In genomic region chr14:87146704-87147103, GRCm38 (mm10) we compare ENCODE assay signal across 17 mouse cellular contexts. TPM values are rescaled to one million over a fixed set of nuclear protein-coding genes. Genes with fewer than 3 reads are reported as not detected.
DNase-seq lines count a peak whose midpoint lies in the region; ATAC-seq and TF ChIP-seq lines count a peak whose summit lies in the region.
"Had no signal": no experiment of that assay in that cellular context is flagged by ENCODE, and none has a peak within 500 bp of the region (broad histone marks: within the 10 kb centered on the region; RNA-seq: fewer than 3 reads in every experiment).

No protein-coding gene starts in this region.

- H3K4me3 ChIP-seq in embryonic facial prominence, embryonic 14.5 days (ENCODE audit: low read depth, low read length), result no peak overlapping the region
- no peak overlapping the region for H3K4me3 ChIP-seq in embryonic facial prominence, embryonic 10.5 days
- H3K4me3 ChIP-seq in intestine, embryonic 14.5 days (ENCODE audit: low read depth, low read length), result no peak overlapping the region
- no peak overlapping the region for H3K4me3 ChIP-seq in intestine, postnatal 0 days (ENCODE audit: low read depth, low read length)
- H3K4me3 ChIP-seq in lung, postnatal 0 days (ENCODE audit: low read depth, low read length), result no peak overlapping the region
- no peak overlapping the region for H3K4me3 ChIP-seq in stomach, embryonic 14.5 days (ENCODE audit: low read depth, low read length)
- H3K4me3 ChIP-seq: heart, adult 2 months; heart, embryonic 15.5 days; megakaryocyte, embryonic 14.5 days had no signal

- TF ChIP-seq EP300 in lung, postnatal 0 days (IDR thresholded peaks at IDR 0.05), result no peak

- no peaks in the 10 kb centered on the region for H3K9me3 ChIP-seq in embryonic facial prominence, embryonic 14.5 days (ENCODE audit: control insufficient read depth, low read length)
- no peaks in the 10 kb centered on the region for H3K9me3 ChIP-seq in embryonic facial prominence, embryonic 10.5 days
- no peaks in the 10 kb centered on the region for H3K9me3 ChIP-seq in intestine, embryonic 14.5 days (ENCODE audit: control insufficient read depth, low read length)
- H3K9me3 ChIP-seq in intestine, postnatal 0 days (ENCODE audit: control insufficient read depth), result no peaks in the 10 kb centered on the region
- H3K9me3 ChIP-seq in lung, postnatal 0 days (ENCODE audit: low read length), result no peaks in the 10 kb centered on the region
- H3K9me3 ChIP-seq in stomach, embryonic 14.5 days (ENCODE audit: control insufficient read depth, low read depth, low read length), result no peaks in the 10 kb centered on the region
- H3K9me3 ChIP-seq: heart, embryonic 15.5 days; megakaryocyte, embryonic 14.5 days had no signal

- no peak for DNase-seq in embryonic facial prominence, embryonic 14.5 days (ENCODE audit: low spot score)
- DNase-seq in embryonic facial prominence, embryonic 10.5 days (ENCODE audit: low spot score), result no peak
- no peak for DNase-seq in intestine, embryonic 14.5 days (ENCODE audit: low spot score)
- DNase-seq in lung, postnatal 0 days (ENCODE audit: low spot score), result peak; percentile 61
- DNase-seq in lung, postnatal 4 days, result no peak
- DNase-seq in urinary bladder, adult 18-20 months (ENCODE audit: low spot score in 2 of 2), result no peak
- DNase-seq: adrenal gland, postnatal 10 days; cerebellum, adult 9-10 months; gastrocnemius, postnatal 25 days; heart, adult 2 months; kidney, postnatal 14 days; liver; thymus, adult 2 months had no signal

- H3K27me3 ChIP-seq in embryonic facial prominence, embryonic 14.5 days (replicated peaks; ENCODE audit: control insufficient read depth, insufficient read depth, low read length), result no peaks in the 10 kb centered on the region
- H3K27me3 ChIP-seq in embryonic facial prominence, embryonic 10.5 days (replicated peaks; ENCODE audit: low read depth, poor library complexity, severe bottlenecking), result no peaks in the 10 kb centered on the region
- H3K27me3 ChIP-seq in intestine, embryonic 14.5 days (replicated peaks; ENCODE audit: control insufficient read depth, insufficient read depth, low read length), result no peaks in the 10 kb centered on the region
- no peaks in the 10 kb centered on the region for H3K27me3 ChIP-seq in intestine, postnatal 0 days (replicated peaks; ENCODE audit: control insufficient read depth, insufficient read depth, low read length)
- no peaks in the 10 kb centered on the region for H3K27me3 ChIP-seq in lung, postnatal 0 days (replicated peaks; ENCODE audit: insufficient read depth, low read length)
- no peaks in the 10 kb centered on the region for H3K27me3 ChIP-seq in stomach, embryonic 14.5 days (ENCODE audit: control insufficient read depth, insufficient read depth, low read length)
- H3K27me3 ChIP-seq: heart, embryonic 15.5 days; megakaryocyte, embryonic 14.5 days had no signal

- no peak overlapping the region for H3K27ac ChIP-seq in embryonic facial prominence, embryonic 14.5 days (replicated peaks; ENCODE audit: low read depth, low read length)
- no peak overlapping the region for H3K27ac ChIP-seq in embryonic facial prominence, embryonic 10.5 days (replicated peaks)
- H3K27ac ChIP-seq in intestine, embryonic 14.5 days (ENCODE audit: low read depth), result no peak overlapping the region
- H3K27ac ChIP-seq in intestine, postnatal 0 days (ENCODE audit: low read depth, low read length), result no peak overlapping the region
- H3K27ac ChIP-seq in lung, postnatal 0 days (ENCODE audit: low read length), result no peak overlapping the region
- H3K27ac ChIP-seq in stomach, embryonic 14.5 days (ENCODE audit: low read length), result no peak overlapping the region
- H3K27ac ChIP-seq: heart, adult 2 months; heart, embryonic 15.5 days had no signal

- H3K9ac ChIP-seq in embryonic facial prominence, embryonic 14.5 days (ENCODE audit: low read depth, low read length), result no peak overlapping the region
- no peak overlapping the region for H3K9ac ChIP-seq in intestine, embryonic 14.5 days (ENCODE audit: low read length)
- no peak overlapping the region for H3K9ac ChIP-seq in intestine, postnatal 0 days (ENCODE audit: low read depth, low read length)
- no peak overlapping the region for H3K9ac ChIP-seq in lung, postnatal 0 days (replicated peaks; ENCODE audit: low read depth)
- no peak overlapping the region for H3K9ac ChIP-seq in stomach, embryonic 14.5 days (replicated peaks; ENCODE audit: low read depth, low read length)
- H3K9ac ChIP-seq: heart, embryonic 15.5 days had no signal

- no peak overlapping the region for H3K4me2 ChIP-seq in embryonic facial prominence, embryonic 14.5 days (ENCODE audit: low read depth, low read length)
- no peak overlapping the region for H3K4me2 ChIP-seq in intestine, embryonic 14.5 days (ENCODE audit: low read length)
- no peak overlapping the region for H3K4me2 ChIP-seq in intestine, postnatal 0 days (replicated peaks; ENCODE audit: low read depth)
- H3K4me2 ChIP-seq in lung, postnatal 0 days (replicated peaks; ENCODE audit: low read depth, low read length), result no peak overlapping the region
- no peak overlapping the region for H3K4me2 ChIP-seq in stomach, embryonic 14.5 days (replicated peaks; ENCODE audit: low read depth, low read length)
- H3K4me2 ChIP-seq: heart, embryonic 15.5 days had no signal

- peak; percentile 84; the same call in 1 of the 2 replicates for ATAC-seq in embryonic facial prominence, embryonic 14.5 days (ENCODE audit: low read depth)
- ATAC-seq in intestine, embryonic 14.5 days (replicated peaks; ENCODE audit: low FRiP score, low TSS enrichment, low read depth), result peak; percentile 52; the same call in 1 of the 2 replicates
- ATAC-seq in intestine, postnatal 0 days, result no peak
- ATAC-seq in lung, postnatal 0 days, result peak; percentile 83
- ATAC-seq in stomach, embryonic 14.5 days (ENCODE audit: insufficient number of reproducible peaks, insufficient read depth, low FRiP score, low read depth), result peak; percentile 84

- no peak for TF ChIP-seq CTCF in intestine, postnatal 0 days (IDR thresholded peaks at IDR 0.05; ENCODE audit: low read depth)
- TF ChIP-seq CTCF in lung, postnatal 0 days (IDR thresholded peaks at IDR 0.05), result no peak

- H3K4me1 ChIP-seq in embryonic facial prominence, embryonic 14.5 days (ENCODE audit: control insufficient read depth, insufficient read depth, low read length), result no peaks in the 10 kb centered on the region; the same call in 1 of the 2 replicates
- no peaks in the 10 kb centered on the region for H3K4me1 ChIP-seq in embryonic facial prominence, embryonic 10.5 days
- H3K4me1 ChIP-seq in intestine, embryonic 14.5 days (replicated peaks; ENCODE audit: control insufficient read depth, insufficient read depth, low read length), result no peaks in the 10 kb centered on the region
- no peaks in the 10 kb centered on the region for H3K4me1 ChIP-seq in intestine, postnatal 0 days (replicated peaks; ENCODE audit: control insufficient read depth, insufficient read depth, low read length)
- no peaks in the 10 kb centered on the region for H3K4me1 ChIP-seq in lung, postnatal 0 days (ENCODE audit: insufficient read depth, low read depth, low read length)
- no peaks in the 10 kb centered on the region for H3K4me1 ChIP-seq in stomach, embryonic 14.5 days (ENCODE audit: control insufficient read depth, insufficient read depth, low read length)

- 29% methylated on average over 3 of the region's 3 CpGs for WGBS in embryonic facial prominence, embryonic 14.5 days
- 38% methylated on average over 3 of the region's 3 CpGs for WGBS in embryonic facial prominence, embryonic 10.5 days
- 31% methylated on average over 3 of the region's 3 CpGs for WGBS in intestine, embryonic 14.5 days
- WGBS in intestine, postnatal 0 days, result 19% methylated on average over 3 of the region's 3 CpGs
- WGBS in lung, postnatal 0 days, result 48% methylated on average over 3 of the region's 3 CpGs
- WGBS in stomach, embryonic 14.5 days, result 35% methylated on average over 3 of the region's 3 CpGs

- H3K36me3 ChIP-seq in embryonic facial prominence, embryonic 14.5 days (ENCODE audit: control insufficient read depth, insufficient read depth, low read length), result no peaks in the 10 kb centered on the region
- H3K36me3 ChIP-seq in embryonic facial prominence, embryonic 10.5 days (replicated peaks), result no peaks in the 10 kb centered on the region
- H3K36me3 ChIP-seq in intestine, embryonic 14.5 days (ENCODE audit: control insufficient read depth, insufficient read depth, low read length), result no peaks in the 10 kb centered on the region
- H3K36me3 ChIP-seq in intestine, postnatal 0 days (ENCODE audit: control insufficient read depth, insufficient read depth), result no peaks in the 10 kb centered on the region
- H3K36me3 ChIP-seq in lung, postnatal 0 days (ENCODE audit: insufficient read depth, low read length), result no peaks in the 10 kb centered on the region
- no peaks in the 10 kb centered on the region for H3K36me3 ChIP-seq in stomach, embryonic 14.5 days (ENCODE audit: control insufficient read depth, insufficient read depth, low read length)
- H3K36me3 ChIP-seq: heart, embryonic 15.5 days had no signal

RNA-seq across cellular contexts. Expression of gene Diaph3, which starts 5.7 kb away (rescaled TPM):
- 9.5 and 13.1 TPM in 2 replicates for polyA plus RNA-seq in embryonic facial prominence, embryonic 14.5 days (2014; fragmentation: Nextera tagmentation; extraction: Ambion mirVana)
- polyA plus RNA-seq in embryonic facial prominence, embryonic 10.5 days (2016; fragmentation: Nextera tagmentation; extraction: Ambion mirVana), result 12.1 and 14.1 TPM in 2 replicates
- polyA plus RNA-seq in intestine, embryonic 14.5 days (2014; fragmentation: Nextera tagmentation; extraction: Ambion mirVana), result 13.5 and 13.9 TPM in 2 replicates
- polyA plus RNA-seq in intestine, postnatal 0 days (2015; fragmentation: Nextera tagmentation; extraction: Ambion mirVana), result 2.6 and 3.0 TPM in 2 replicates
- polyA plus RNA-seq in lung, postnatal 0 days (2015; fragmentation: Nextera tagmentation; extraction: Ambion mirVana), result 2.3 and 3.9 TPM in 2 replicates
- polyA plus RNA-seq in stomach, embryonic 14.5 days (2014; fragmentation: Nextera tagmentation; extraction: Ambion mirVana), result 23.4 and 25.7 TPM in 2 replicates
